Mouse (Mus musculus): Measurements from ENCODE around the gene Cfap97d1. TPM values are rescaled to one million over a fixed set of nuclear protein-coding genes. Genes with fewer than 3 reads are reported as not detected.

Gene Cfap97d1
- polyA plus RNA-seq, 1 experiment from 2014 or later, result not detected

DNA sequence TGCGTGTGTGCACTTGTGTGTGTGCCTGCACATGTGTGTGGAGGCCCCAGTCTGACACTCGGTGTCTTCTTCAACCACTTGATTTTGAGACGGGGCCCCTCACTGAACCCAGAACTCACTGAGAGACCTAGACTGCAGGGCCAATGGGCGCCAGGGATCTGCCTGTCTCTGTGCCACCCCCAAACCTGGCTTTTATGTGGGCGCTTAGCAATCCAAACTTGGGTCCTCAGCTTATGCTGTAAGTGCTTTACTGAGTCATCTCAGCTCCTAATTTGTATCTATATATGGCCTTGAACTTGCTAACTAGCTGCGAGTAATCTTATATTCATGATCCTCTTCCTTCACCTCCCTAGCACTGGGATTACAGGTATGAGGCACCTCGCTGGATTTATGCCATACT lies 8.3 kb downstream of the Cfap97d1 start:
- Histone ChIP-seq H3K9ac (ENCODE audit: low read depth, low read length) (no peak overlapping the region), H3K4me2 (ENCODE audit: low read depth, low read length) (no peak overlapping the region), H3K9me3 (replicated peaks; ENCODE audit: control insufficient read depth, low read length) (no peaks in the 10 kb centered on the region), H3K27me3 (ENCODE audit: control insufficient read depth, insufficient read depth, low read depth, low read length) (no peaks in the 10 kb centered on the region), H3K36me3 (ENCODE audit: control insufficient read depth, insufficient read depth) (no peaks in the 10 kb centered on the region), H3K4me3 (ENCODE audit: low read depth, low read length) (no peak overlapping the region), H3K4me1 (ENCODE audit: control insufficient read depth, low read depth, low read length) (peaks cover 14% of the 10 kb centered on the region), H3K27ac (ENCODE audit: low read length) (no peak overlapping the region)
- WGBS (ENCODE audit: insufficient replicate concordance), result 74% methylated on average over 7 of the region's 7 CpGs
- no peak for ATAC-seq (ENCODE audit: low read depth)

DNA sequence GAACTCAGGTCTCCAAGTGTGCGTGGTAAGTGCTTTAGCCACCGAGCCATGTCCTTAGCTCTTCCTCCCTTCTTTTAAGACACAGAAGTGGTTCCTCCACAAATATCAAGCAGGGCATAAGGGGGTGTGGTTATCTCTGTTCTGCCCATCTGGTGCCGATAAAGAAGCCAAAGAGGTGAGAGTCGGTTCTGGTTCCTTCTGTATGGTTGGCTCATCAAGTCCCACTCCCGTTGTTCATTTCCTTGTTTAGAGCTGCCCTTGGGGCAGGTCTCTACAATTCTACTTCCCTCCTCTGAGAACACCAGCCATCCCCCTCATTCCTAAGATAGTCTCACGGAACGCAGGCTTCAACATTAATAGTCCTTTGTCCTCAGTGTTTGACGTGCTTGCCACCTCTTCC lies 10.0 kb downstream of the Cfap97d1 start:
- peak; percentile 94 for ATAC-seq (ENCODE audit: low read depth)
- peak overlapping the region; percentile 78 for H3K27ac ChIP-seq (ENCODE audit: low read length)
- WGBS (ENCODE audit: insufficient replicate concordance), result 29% methylated on average over 8 of the region's 8 CpGs

GRCm38 (mm10) chr11:101995938-101996337 lies 11.9 kb downstream of the Cfap97d1 start:
- Histone ChIP-seq H3K4me3 (ENCODE audit: low read depth, low read length) (no peak overlapping the region), H3K27me3 (ENCODE audit: control insufficient read depth, insufficient read depth, low read depth, low read length) (no peaks in the 10 kb centered on the region), H3K4me2 (ENCODE audit: low read depth, low read length) (no peak overlapping the region), H3K36me3 (ENCODE audit: control insufficient read depth, insufficient read depth) (no peaks in the 10 kb centered on the region), H3K4me1 (ENCODE audit: control insufficient read depth, low read depth, low read length) (peaks cover 14% of the 10 kb centered on the region), H3K27ac (ENCODE audit: low read length) (no peak overlapping the region), H3K9ac (ENCODE audit: low read depth, low read length) (no peak overlapping the region), H3K9me3 (replicated peaks; ENCODE audit: control insufficient read depth, low read length) (no peaks in the 10 kb centered on the region)
- 82% methylated on average over 7 of the region's 7 CpGs for WGBS (ENCODE audit: insufficient replicate concordance)
- ATAC-seq (ENCODE audit: low read depth), result no peak

More for the DNA sequence above, 10.0 kb downstream of the Cfap97d1 start:
- Histone ChIP-seq H3K9ac (ENCODE audit: low read depth, low read length) (no peak overlapping the region; the same call in 1 of the 2 replicates), H3K36me3 (ENCODE audit: control insufficient read depth, insufficient read depth) (no peaks in the 10 kb centered on the region), H3K4me1 (ENCODE audit: control insufficient read depth, low read depth, low read length) (peaks cover 14% of the 10 kb centered on the region), H3K4me2 (ENCODE audit: low read depth, low read length) (peak overlapping the region; percentile 53), H3K4me3 (ENCODE audit: low read depth, low read length) (peak overlapping the region; percentile 6; the same call in 1 of the 2 replicates), H3K9me3 (replicated peaks; ENCODE audit: control insufficient read depth, low read length) (no peaks in the 10 kb centered on the region), H3K27me3 (ENCODE audit: control insufficient read depth, insufficient read depth, low read depth, low read length) (no peaks in the 10 kb centered on the region)

GRCm38 (mm10) chr11:101998258-101998657 lies 14.2 kb downstream of the Cfap97d1 start:
- Histone ChIP-seq H3K27me3 (ENCODE audit: control insufficient read depth, insufficient read depth, low read depth, low read length) (no peaks in the 10 kb centered on the region), H3K27ac (ENCODE audit: low read length) (no peak overlapping the region), H3K4me1 (ENCODE audit: control insufficient read depth, low read depth, low read length) (peaks cover 12% of the 10 kb centered on the region), H3K4me3 (ENCODE audit: low read depth, low read length) (no peak overlapping the region), H3K9me3 (replicated peaks; ENCODE audit: control insufficient read depth, low read length) (no peaks in the 10 kb centered on the region), H3K36me3 (ENCODE audit: control insufficient read depth, insufficient read depth) (no peaks in the 10 kb centered on the region), H3K4me2 (ENCODE audit: low read depth, low read length) (no peak overlapping the region), H3K9ac (ENCODE audit: low read depth, low read length) (no peak overlapping the region)
- WGBS (ENCODE audit: insufficient replicate concordance), result 37% methylated on average over 5 of the region's 5 CpGs
- ATAC-seq (ENCODE audit: low read depth), result no peak

DNA sequence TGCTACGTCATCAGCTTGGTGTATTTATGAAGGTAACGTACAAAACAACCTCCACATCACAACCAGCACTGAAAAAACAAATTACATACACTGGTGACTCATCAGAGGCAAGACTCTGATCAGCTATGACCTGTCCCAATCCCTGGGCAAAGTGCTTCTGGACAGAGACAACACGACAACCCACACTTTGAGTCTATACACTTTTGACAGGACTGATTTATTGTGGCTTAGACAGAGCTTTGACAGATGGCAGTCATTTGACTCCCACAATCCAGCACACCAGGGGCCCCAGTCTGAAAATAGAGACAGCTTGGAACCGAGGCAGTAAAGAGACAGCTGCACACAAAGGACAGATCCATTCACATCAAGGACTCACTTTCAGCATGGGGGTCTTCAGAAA lies 15.4 kb downstream of the Cfap97d1 start:
- Histone ChIP-seq H3K27ac (ENCODE audit: low read length) (no peak overlapping the region), H3K9ac (ENCODE audit: low read depth, low read length) (no peak overlapping the region), H3K4me2 (ENCODE audit: low read depth, low read length) (no peak overlapping the region), H3K9me3 (replicated peaks; ENCODE audit: control insufficient read depth, low read length) (no peaks in the 10 kb centered on the region), H3K27me3 (ENCODE audit: control insufficient read depth, insufficient read depth, low read depth, low read length) (no peaks in the 10 kb centered on the region), H3K36me3 (ENCODE audit: control insufficient read depth, insufficient read depth) (no peaks in the 10 kb centered on the region), H3K4me3 (ENCODE audit: low read depth, low read length) (no peak overlapping the region), H3K4me1 (ENCODE audit: control insufficient read depth, low read depth, low read length) (peaks cover 3% of the 10 kb centered on the region; the same call in 1 of the 2 replicates)
- WGBS (ENCODE audit: insufficient replicate concordance), result 47% methylated on average over 4 of the region's 4 CpGs
- no peak for ATAC-seq (ENCODE audit: low read depth)

GRCm38 (mm10) chr11:102004251-102004650 lies 20.2 kb downstream of the Cfap97d1 start:
- ATAC-seq (ENCODE audit: low read depth), result no peak
- Histone ChIP-seq H3K9me3 (replicated peaks; ENCODE audit: control insufficient read depth, low read length) (no peaks in the 10 kb centered on the region), H3K27me3 (ENCODE audit: control insufficient read depth, insufficient read depth, low read depth, low read length) (no peaks in the 10 kb centered on the region), H3K4me2 (ENCODE audit: low read depth, low read length) (no peak overlapping the region), H3K9ac (ENCODE audit: low read depth, low read length) (no peak overlapping the region), H3K4me3 (ENCODE audit: low read depth, low read length) (no peak overlapping the region), H3K4me1 (ENCODE audit: control insufficient read depth, low read depth, low read length) (no peaks in the 10 kb centered on the region), H3K36me3 (ENCODE audit: control insufficient read depth, insufficient read depth) (no peaks in the 10 kb centered on the region), H3K27ac (ENCODE audit: low read length) (no peak overlapping the region)
- 70% methylated on average over 8 of the region's 8 CpGs for WGBS (ENCODE audit: insufficient replicate concordance)

DNA sequence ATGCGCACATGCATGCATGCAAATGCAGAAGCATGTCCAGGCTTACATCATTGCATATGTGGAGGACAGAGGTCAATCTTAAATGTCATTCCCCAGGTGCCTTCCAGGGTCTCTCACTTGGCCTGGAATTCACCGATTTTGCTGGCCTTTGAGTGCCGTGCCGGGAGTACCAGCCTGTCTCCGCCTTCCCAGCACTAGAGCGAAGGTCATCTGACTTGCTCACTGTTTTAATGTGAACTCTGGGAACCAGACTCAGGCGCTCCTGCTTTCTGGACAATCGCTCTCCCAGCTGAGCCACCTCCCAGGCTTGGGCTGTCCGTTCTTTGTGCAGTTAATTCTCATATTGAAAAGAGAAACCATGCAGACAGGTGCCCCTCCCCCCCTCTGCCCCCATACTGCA lies 22.2 kb downstream of the Cfap97d1 start:
- 68% methylated on average over 9 of the region's 9 CpGs for WGBS (ENCODE audit: insufficient replicate concordance)
- no peaks in the 10 kb centered on the region for H3K36me3 ChIP-seq (ENCODE audit: control insufficient read depth, insufficient read depth)
- no peaks in the 10 kb centered on the region for H3K4me1 ChIP-seq (ENCODE audit: control insufficient read depth, low read depth, low read length)
- H3K27me3 ChIP-seq (ENCODE audit: control insufficient read depth, insufficient read depth, low read depth, low read length), result no peaks in the 10 kb centered on the region
- H3K4me2 ChIP-seq (ENCODE audit: low read depth, low read length), result no peak overlapping the region
- H3K4me3 ChIP-seq (ENCODE audit: low read depth, low read length), result no peak overlapping the region
- H3K27ac ChIP-seq (ENCODE audit: low read length), result no peak overlapping the region
- ATAC-seq (ENCODE audit: low read depth), result no peak; the same call in 1 of the 2 replicates
- no peaks in the 10 kb centered on the region for H3K9me3 ChIP-seq (replicated peaks; ENCODE audit: control insufficient read depth, low read length)
- no peak overlapping the region for H3K9ac ChIP-seq (ENCODE audit: low read depth, low read length)

GRCm38 (mm10) chr11:102006688-102007087 lies 22.6 kb downstream of the Cfap97d1 start:
- Histone ChIP-seq H3K9ac (ENCODE audit: low read depth, low read length) (no peak overlapping the region), H3K4me3 (ENCODE audit: low read depth, low read length) (no peak overlapping the region), H3K9me3 (replicated peaks; ENCODE audit: control insufficient read depth, low read length) (no peaks in the 10 kb centered on the region), H3K4me1 (ENCODE audit: control insufficient read depth, low read depth, low read length) (no peaks in the 10 kb centered on the region), H3K36me3 (ENCODE audit: control insufficient read depth, insufficient read depth) (no peaks in the 10 kb centered on the region), H3K27me3 (ENCODE audit: control insufficient read depth, insufficient read depth, low read depth, low read length) (no peaks in the 10 kb centered on the region), H3K4me2 (ENCODE audit: low read depth, low read length) (no peak overlapping the region), H3K27ac (ENCODE audit: low read length) (no peak overlapping the region)
- no peak for ATAC-seq (ENCODE audit: low read depth)
- 72% methylated on average over 5 of the region's 5 CpGs for WGBS (ENCODE audit: insufficient replicate concordance)

DNA sequence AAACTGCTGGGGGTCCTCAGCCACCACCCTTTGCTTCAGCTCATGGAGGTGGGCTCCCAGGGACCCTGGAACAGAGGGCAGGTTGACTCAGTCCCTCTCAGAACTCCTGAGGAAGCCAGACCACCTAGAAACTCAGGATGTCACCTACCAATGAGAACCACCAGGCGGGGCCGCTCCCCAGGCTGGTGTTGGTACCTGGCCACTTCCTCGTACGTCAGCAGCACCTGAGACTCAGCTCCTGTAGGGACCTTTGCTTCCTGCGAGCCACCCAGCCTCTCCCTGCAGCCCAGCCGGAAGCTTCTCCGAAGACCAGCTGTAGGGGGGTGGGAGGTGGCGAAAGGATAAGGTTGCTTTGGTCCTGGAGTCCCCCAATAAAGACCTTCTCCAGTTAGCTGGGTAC lies 24.3 kb downstream of the Cfap97d1 start:
- WGBS (ENCODE audit: insufficient replicate concordance), result 71% methylated on average over 8 of the region's 8 CpGs
- Histone ChIP-seq H3K9ac (ENCODE audit: low read depth, low read length) (no peak overlapping the region), H3K4me2 (ENCODE audit: low read depth, low read length) (no peak overlapping the region), H3K4me3 (ENCODE audit: low read depth, low read length) (no peak overlapping the region), H3K4me1 (ENCODE audit: control insufficient read depth, low read depth, low read length) (no peaks in the 10 kb centered on the region), H3K27me3 (ENCODE audit: control insufficient read depth, insufficient read depth, low read depth, low read length) (no peaks in the 10 kb centered on the region), H3K27ac (ENCODE audit: low read length) (no peak overlapping the region), H3K9me3 (replicated peaks; ENCODE audit: control insufficient read depth, low read length) (no peaks in the 10 kb centered on the region), H3K36me3 (ENCODE audit: control insufficient read depth, insufficient read depth) (no peaks in the 10 kb centered on the region)
- ATAC-seq (ENCODE audit: low read depth), result no peak
